Mouse (Mus musculus): ENCODE measurements at regions not wholly inside any gene's neighbourhood (a gene's known extent, or its start where the extent isn't known, plus 50 kb on each side); places are given as distances from the start of the nearest gene placed in this dataset.

DNA sequence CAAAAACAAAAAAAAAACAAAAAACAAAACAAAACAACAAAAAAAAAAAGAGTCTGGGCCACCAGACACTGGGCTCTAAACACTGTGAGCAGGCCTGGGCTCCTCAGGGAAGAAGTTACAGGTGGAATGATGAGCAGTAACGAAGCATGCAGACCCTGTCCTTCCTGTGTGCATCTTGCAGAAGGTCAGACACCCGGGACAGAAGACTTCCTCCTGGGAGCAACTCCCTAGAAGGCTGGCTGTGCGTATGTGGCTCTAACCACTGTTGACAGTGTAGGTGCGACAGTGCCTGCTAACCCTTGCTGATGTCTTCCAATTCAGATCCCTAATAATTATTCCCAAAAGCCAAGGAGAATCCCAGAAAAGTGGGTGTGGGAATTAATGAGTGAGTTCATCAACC is 164.8 kb downstream of the Nedd1 start:
- TF ChIP-seq CTCF (IDR thresholded peaks at IDR 0.05; ENCODE audit: extremely low read depth, insufficient read length, insufficient replicate concordance, low read depth, low read length) (no peak), POLR2A (IDR thresholded peaks at IDR 0.05; ENCODE audit: low read depth, low read length) (no peak)
